Mouse (Mus musculus) liver, embryonic 15.5 days (tissue): ENCODE data around the gene Nin. TPM values are rescaled to one million over a fixed set of nuclear protein-coding genes. Genes with fewer than 3 reads are reported as not detected.

Source experiments
- ATAC-seq: fragments of 200-750 bp; cut with Nextera tagmentation; 2 replicates; pipeline ENCODE4 v1.8.0; 2017; ENCODE audit warnings: moderate number of reproducible peaks, mild to moderate bottlenecking, moderate library complexity; ENCODE audit not compliant: insufficient read depth
- H3K27ac ChIP-seq: fragments of 300-500 bp; sonication (generic); replicated peaks from 2 replicates; pipeline ENCODE4 v1.5.1; 2015; ENCODE audit warnings: mild to moderate bottlenecking, inconsistent platforms
- H3K27me3 ChIP-seq: fragments of 300-500 bp; sonication (generic); 2 replicates; pipeline ENCODE4 v1.6.1; 2015; ENCODE audit warnings: mild to moderate bottlenecking, inconsistent platforms
- H3K36me3 ChIP-seq: fragments of 300-500 bp; sonication (generic); replicated peaks from 2 replicates; pipeline ENCODE4 v1.6.1; 2015; ENCODE audit warnings: moderate library complexity, mild to moderate bottlenecking, inconsistent platforms
- H3K4me1 ChIP-seq: fragments of 300-500 bp; sonication (generic); replicated peaks from 2 replicates; pipeline ENCODE4 v1.6.1; 2015; ENCODE audit warnings: inconsistent platforms
- H3K4me2 ChIP-seq: fragments of 300-500 bp; sonication (generic); 2 replicates; pipeline ENCODE4 v1.6.1; 2015; ENCODE audit warnings: moderate library complexity, mild to moderate bottlenecking, inconsistent platforms
- H3K4me3 ChIP-seq: fragments of 300-500 bp; sonication (generic); replicated peaks from 2 replicates; pipeline ENCODE4 v1.5.1; 2015; ENCODE audit warnings: mild to moderate bottlenecking, inconsistent platforms
- H3K9ac ChIP-seq: fragments of 300-500 bp; sonication (generic); 2 replicates; pipeline ENCODE4 v1.6.1; 2015; ENCODE audit warnings: moderate library complexity, mild to moderate bottlenecking, inconsistent platforms
- H3K9me3 ChIP-seq: fragments of 300-500 bp; sonication (generic); replicated peaks from 2 replicates; pipeline ENCODE4 v1.6.1; 2016; ENCODE audit warnings: inconsistent platforms
- WGBS: fragments of 180-500 bp; shearing (Covaris S2); methylation state at CpG from one replicate; pipeline ENCODE4 v1.1.7; 2015; ENCODE audit warnings: mixed read lengths; ENCODE audit not compliant: insufficient replicate concordance; 5-methylcytosine and 5-hydroxymethylcytosine counted together
- polyA plus RNA-seq: library from polyadenylated mRNA; unstranded; fragments of >200 nt; fragmentation: Nextera tagmentation; extraction: Ambion mirVana; gene quantifications from 2 replicates; pipeline ENCODE4 v1.2.1, GENCODE M21; 2015

The Nin gene
- polyA plus RNA-seq, 1 experiment from 2014 or later: 3.0 TPM

DNA sequence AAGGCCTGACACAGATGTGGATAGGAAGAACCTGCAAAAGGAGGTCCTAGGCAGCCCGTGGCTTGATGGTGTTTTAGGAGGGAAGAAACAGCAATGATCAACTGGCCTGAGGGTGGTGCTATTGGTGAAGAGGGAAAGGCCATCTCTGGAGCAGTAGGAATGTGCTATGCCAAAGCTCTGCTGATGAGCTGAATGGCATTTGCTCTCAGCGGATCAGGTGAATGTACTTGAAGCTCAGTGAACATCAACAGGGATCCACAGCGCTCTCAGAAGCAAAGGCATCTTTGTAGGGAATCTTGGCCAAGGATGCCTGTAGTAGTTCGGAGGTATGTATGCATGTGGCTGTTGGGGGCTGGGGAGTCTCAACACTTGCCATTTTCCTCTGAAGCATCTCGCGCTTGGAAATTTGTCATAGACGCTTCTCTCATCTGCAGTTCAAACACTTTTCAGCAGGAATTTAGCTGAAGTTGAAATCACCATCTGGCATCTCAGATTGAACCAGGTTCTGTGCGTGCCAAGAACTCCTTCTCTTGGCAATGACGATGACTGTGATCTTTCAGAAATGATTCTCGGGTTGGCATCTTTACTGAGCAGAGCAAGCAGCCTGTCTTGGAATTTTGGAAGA lies 5.3 kb upstream of the Nin start:
- 70% methylated on average over 10 of the region's 10 CpGs for WGBS
- no peak overlapping the region for H3K9ac ChIP-seq
- ATAC-seq: no peak
- peaks cover 14% of the 10 kb centered on the region for H3K27me3 ChIP-seq
- no peak overlapping the region for H3K4me2 ChIP-seq
- H3K4me1 ChIP-seq: no peaks in the 10 kb centered on the region
- no peak overlapping the region for H3K4me3 ChIP-seq
- H3K9me3 ChIP-seq: no peaks in the 10 kb centered on the region
- no peak overlapping the region for H3K27ac ChIP-seq
- H3K36me3 ChIP-seq: no peaks in the 10 kb centered on the region

DNA sequence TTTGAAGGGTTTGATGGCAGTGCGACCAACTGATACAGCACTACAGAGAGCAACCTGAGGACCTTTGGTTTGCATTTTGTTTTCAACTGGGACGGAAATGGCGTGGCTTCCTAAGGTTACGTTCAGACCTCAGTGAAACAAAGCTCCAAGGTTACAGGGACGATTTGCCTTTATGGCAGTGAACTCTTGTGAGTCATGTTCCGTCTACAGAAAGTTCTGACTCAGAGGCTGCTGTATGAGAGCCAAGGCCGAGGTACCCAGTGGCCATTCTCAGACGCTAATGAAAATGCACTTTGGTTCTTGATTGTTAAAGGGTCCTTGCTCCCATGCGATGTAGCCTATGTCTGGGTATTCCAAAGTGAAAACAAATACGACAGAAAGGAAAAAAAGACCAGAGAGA lies 3.6 kb upstream of the Nin start:
- 66% methylated on average over 10 of the region's 10 CpGs for WGBS
- Histone ChIP-seq H3K9ac (no peak overlapping the region), H3K4me3 (no peak overlapping the region), H3K4me2 (no peak overlapping the region), H3K9me3 (no peaks in the 10 kb centered on the region), H3K27ac (no peak overlapping the region), H3K4me1 (no peaks in the 10 kb centered on the region; the same call in 1 of the 2 replicates), H3K36me3 (no peaks in the 10 kb centered on the region), H3K27me3 (peaks cover 29% of the 10 kb centered on the region)
- ATAC-seq: no peak

DNA sequence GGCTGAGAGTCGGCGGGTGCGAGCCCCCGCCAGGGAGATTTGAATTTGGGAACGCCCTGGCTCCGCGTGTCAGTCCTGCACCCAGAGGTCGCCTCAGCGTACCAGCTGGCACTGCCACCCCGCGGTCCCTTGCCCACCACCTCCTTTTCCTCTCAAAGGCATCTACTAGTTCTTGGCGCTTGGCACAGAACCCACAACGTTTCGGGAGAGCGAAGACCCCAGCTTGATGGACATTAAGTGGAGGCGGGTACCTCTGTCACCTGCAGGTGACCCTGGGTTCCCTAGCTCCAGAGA lies 1.5 kb downstream of the Nin start:
- H3K9me3 ChIP-seq: no peaks in the 10 kb centered on the region
- peak overlapping the region; percentile 66 for H3K4me3 ChIP-seq
- no peaks in the 10 kb centered on the region for H3K36me3 ChIP-seq
- H3K27ac ChIP-seq: no peak overlapping the region
- peaks cover 23% of the 10 kb centered on the region for H3K4me1 ChIP-seq
- ATAC-seq: no peak
- H3K9ac ChIP-seq: peak overlapping the region; percentile 65; the same call in 1 of the 2 replicates
- WGBS: 3% methylated on average over 16 of the region's 16 CpGs
- peak overlapping the region; percentile 94 for H3K4me2 ChIP-seq
- peaks cover 58% of the 10 kb centered on the region for H3K27me3 ChIP-seq

DNA sequence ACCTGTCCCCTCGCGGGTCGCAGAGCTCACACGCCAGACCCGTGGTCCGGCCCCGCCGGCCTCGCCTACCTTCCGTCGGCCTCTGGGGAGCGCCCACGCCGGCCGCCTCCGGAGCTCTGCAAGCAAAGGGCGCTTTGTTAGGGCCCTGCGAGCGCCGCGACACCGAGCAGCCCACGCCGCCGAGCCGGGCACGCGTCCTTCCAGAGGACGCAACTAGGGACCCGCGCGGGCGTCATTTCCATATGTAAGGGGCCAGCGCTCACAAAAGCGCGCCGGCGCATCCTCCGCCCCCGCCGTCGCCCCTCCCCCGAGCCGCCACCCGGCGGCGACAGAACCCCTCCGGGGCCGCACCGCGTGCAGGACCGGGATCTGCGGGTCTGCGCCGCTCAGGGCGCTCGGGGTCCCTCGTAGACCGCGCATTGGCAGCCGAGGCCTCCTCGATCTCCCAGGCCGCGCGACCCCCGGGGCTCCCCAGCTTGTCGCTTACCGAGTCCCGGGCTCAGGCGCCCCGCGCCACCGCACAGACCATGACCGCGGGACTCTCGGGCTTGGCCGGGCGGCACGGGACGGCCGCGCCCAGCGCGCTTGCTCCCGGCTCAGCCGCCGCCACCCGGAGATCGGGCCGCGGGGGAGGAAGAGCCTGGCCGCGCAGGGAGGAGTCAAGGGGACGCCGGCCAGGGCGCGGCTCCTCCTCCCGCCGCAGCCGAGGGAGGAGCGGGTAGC lies 2.0 kb downstream of the Nin start:
- Histone ChIP-seq H3K4me3 (peak overlapping the region; percentile 66), H3K4me2 (peak overlapping the region; percentile 94), H3K27ac (peak overlapping the region; percentile 67), H3K9ac (peak overlapping the region; percentile 65), H3K9me3 (no peaks in the 10 kb centered on the region), H3K27me3 (peaks cover 58% of the 10 kb centered on the region), H3K4me1 (peaks cover 23% of the 10 kb centered on the region), H3K36me3 (no peaks in the 10 kb centered on the region)
- ATAC-seq: peak; percentile 87
- under 1% methylated on average over 96 of the region's 101 CpGs for WGBS

DNA sequence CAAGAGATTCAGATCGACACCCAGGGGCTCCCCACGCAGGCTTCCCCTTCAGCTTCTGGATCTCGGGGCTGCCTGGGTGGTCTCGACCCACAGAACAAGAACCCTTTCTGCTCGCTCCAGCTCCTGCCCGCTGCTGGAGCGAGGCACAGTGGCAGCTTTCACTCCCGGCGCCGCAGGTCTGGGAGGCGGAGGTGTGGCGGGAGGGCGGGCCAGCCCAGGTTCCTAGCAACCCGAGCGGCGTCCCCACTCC lies 2.5 kb downstream of the Nin start:
- Histone ChIP-seq H3K4me2 (peak overlapping the region; percentile 94), H3K9me3 (no peaks in the 10 kb centered on the region), H3K27me3 (peaks cover 58% of the 10 kb centered on the region), H3K4me1 (peaks cover 26% of the 10 kb centered on the region), H3K4me3 (peak overlapping the region; percentile 66), H3K27ac (peak overlapping the region; percentile 67; the same call in 1 of the 2 replicates), H3K36me3 (no peaks in the 10 kb centered on the region), H3K9ac (peak overlapping the region; percentile 65)
- WGBS: under 1% methylated on average over 16 of the region's 16 CpGs
- ATAC-seq: peak; percentile 47

DNA sequence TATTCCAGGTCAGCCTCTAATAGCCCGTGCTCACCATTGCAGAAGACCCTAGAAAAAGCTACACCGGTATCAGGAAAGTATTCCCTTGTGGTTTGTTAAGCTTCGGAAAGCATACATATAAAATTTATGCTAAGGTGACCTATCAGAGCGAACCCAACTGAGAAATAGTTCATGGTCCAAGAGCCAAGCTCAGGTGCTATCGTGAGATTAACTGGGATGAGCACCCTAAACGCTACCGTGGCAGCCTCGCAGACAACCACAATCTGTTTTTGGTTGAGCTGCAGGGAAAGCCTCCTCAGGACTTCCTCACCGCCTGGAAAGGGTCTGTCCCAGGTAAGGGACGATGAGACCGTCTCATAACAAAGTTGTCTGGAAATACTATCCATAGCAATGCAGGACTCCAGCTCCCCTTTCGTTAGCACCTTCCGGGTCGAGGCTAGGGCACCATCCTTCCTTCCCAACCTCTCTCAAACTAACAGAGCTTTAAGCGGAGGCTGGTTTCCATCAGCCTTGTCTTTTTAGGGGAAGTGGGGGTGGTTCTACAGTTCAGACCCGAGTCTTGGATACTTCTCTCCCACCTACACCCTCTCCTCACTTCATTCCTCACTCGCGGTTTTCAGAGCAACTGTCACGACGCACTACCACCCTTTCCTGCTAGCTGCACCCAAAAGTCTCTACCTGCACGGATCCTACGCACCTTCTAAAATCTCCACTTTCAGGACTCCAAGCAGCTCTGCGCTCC lies 3.0 kb downstream of the Nin start:
- peaks cover 27% of the 10 kb centered on the region for H3K4me1 ChIP-seq
- no peak for ATAC-seq
- H3K27ac ChIP-seq: peak overlapping the region; percentile 67; the same call in 1 of the 2 replicates
- H3K4me3 ChIP-seq: peak overlapping the region; percentile 66
- WGBS: 9% methylated on average over 23 of the region's 23 CpGs
- no peaks in the 10 kb centered on the region for H3K9me3 ChIP-seq
- H3K36me3 ChIP-seq: no peaks in the 10 kb centered on the region
- peak overlapping the region; percentile 65 for H3K9ac ChIP-seq
- peak overlapping the region; percentile 94 for H3K4me2 ChIP-seq
- peaks cover 55% of the 10 kb centered on the region for H3K27me3 ChIP-seq

DNA sequence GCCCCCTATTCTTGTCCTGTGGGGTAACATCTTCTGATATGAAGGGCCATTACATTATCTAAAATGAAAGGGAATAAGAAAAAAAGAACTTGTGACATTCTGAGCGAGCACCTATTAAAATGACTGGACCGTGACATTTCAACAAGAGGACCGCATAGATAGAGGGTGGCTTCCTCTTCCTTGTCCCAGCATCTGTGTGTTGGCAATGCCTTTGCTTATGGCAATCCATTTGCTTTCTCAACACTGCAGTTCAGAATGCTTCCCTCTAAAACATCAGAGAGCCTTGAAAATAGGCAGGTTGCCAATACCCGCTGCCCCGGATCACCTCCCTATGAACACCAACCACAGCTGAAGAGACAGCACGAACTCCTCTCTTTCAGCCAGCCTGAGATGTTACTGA lies 3.6 kb downstream of the Nin start:
- Histone ChIP-seq H3K27me3 (peaks cover 52% of the 10 kb centered on the region), H3K27ac (no peak overlapping the region), H3K4me2 (peak overlapping the region; percentile 94), H3K36me3 (no peaks in the 10 kb centered on the region), H3K9me3 (no peaks in the 10 kb centered on the region), H3K4me1 (peaks cover 30% of the 10 kb centered on the region), H3K4me3 (peak overlapping the region; percentile 66), H3K9ac (no peak overlapping the region)
- 50% methylated on average over 6 of the region's 6 CpGs for WGBS
- ATAC-seq: no peak

DNA sequence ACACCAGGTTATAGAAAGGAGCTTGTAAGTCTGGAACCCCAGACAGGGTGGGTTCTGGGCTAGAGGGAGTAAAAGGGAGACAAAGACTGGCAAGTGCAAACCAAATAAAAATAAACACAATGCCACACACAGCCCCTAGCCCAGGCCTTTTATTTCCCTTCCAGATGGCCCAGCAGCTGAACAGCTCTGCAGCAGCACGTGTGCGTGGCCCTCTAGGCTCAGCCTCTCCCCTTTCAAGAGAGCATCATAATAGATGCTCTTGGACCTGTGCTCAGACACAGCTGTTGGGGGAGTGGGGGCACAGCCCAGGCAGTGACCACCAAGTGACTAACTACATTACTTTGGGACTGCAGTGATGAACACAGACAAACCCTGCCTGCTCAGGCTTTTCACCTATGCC lies 5.4 kb downstream of the Nin start:
- no peak overlapping the region for H3K9ac ChIP-seq
- H3K27ac ChIP-seq: no peak overlapping the region
- H3K4me1 ChIP-seq: peaks cover 37% of the 10 kb centered on the region
- WGBS: 68% methylated on average over 2 of the region's 2 CpGs
- no peak overlapping the region for H3K4me3 ChIP-seq
- ATAC-seq: no peak
- no peak overlapping the region; the same call in 1 of the 2 replicates for H3K4me2 ChIP-seq
- no peaks in the 10 kb centered on the region for H3K9me3 ChIP-seq
- H3K27me3 ChIP-seq: peaks cover 37% of the 10 kb centered on the region
- no peaks in the 10 kb centered on the region for H3K36me3 ChIP-seq

DNA sequence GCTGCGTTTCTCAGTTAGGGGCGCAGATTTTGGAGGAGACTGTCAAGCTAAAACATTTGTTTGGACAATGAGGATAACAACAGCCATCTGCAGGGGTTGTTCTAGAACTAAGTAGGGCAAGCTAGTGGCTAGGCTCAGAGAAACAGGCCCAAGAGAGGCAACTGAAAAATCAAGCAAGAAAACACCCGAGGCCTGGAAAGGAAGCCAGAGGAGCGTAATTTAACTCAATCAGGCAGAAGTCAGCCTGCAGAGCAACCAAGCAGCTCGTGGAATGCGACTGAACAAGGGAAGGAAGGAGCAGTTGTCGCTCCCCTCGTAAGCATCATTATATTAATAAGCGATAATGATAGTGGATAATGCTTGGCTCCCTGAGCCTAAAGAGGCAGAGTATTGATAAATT lies 7.0 kb downstream of the Nin start:
- Histone ChIP-seq H3K36me3 (no peaks in the 10 kb centered on the region), H3K27ac (no peak overlapping the region), H3K4me2 (no peak overlapping the region), H3K27me3 (peaks cover 22% of the 10 kb centered on the region), H3K4me3 (no peak overlapping the region), H3K4me1 (peaks cover 37% of the 10 kb centered on the region), H3K9ac (no peak overlapping the region), H3K9me3 (no peaks in the 10 kb centered on the region)
- no peak for ATAC-seq
- WGBS: 70% methylated on average over 9 of the region's 9 CpGs

DNA sequence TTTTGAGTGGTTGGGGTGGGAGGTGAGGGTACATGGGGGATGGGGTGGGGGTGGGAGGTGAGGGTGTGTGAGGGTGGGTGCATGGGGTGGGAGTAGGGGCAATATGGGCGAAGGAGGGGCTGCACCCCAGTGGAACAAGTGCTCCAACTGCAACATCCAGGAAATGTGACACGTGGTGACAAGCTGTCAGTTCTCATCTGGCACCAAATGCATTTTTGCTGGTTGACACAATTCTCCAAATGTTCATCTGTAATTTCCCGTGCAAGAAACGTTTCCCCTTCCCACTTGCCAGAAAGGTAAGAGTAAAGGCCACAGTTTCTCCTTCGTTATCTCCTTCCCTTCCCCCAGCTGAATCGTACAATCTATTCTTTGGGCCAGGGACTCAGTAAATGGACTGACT lies 7.6 kb downstream of the Nin start:
- Histone ChIP-seq H3K9ac (no peak overlapping the region), H3K4me2 (no peak overlapping the region), H3K27me3 (peaks cover 16% of the 10 kb centered on the region), H3K9me3 (no peaks in the 10 kb centered on the region), H3K36me3 (no peaks in the 10 kb centered on the region), H3K27ac (no peak overlapping the region), H3K4me3 (no peak overlapping the region), H3K4me1 (peaks cover 30% of the 10 kb centered on the region)
- no peak for ATAC-seq
- WGBS: 48% methylated on average over 6 of the region's 6 CpGs

DNA sequence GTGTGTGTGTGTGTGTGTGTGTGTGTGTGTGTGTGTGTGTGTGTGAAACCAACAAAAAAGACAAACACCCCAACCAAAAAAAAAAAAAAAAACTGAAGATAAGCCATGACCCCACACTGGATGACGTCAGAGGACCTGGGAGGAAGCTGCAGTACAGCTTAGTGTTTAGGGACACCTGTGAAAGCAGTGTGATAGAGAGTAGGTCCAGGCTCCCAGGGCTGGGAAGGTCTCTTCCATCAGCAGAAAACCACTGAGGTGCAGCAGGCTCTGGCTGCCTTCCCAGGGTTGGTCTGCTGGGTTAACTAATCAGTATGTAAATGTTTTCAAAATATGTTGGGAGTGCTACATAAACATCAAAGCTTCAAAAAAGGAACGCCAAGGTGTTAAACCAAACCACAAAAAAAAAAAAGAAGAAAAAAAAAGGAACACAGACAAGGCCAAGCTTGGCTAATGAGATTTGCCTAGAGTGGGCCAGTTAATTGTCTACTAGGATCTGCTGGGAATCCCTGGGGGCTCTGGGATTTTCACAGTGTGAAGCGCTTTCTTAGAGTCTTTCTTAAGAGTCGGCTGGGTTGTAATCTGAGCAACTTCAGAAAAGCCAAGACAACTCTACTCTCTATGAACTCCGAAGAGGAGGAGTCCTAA lies 8.6 kb downstream of the Nin start:
- WGBS: 40% methylated on average over 5 of the region's 5 CpGs
- Histone ChIP-seq H3K9ac (no peak overlapping the region), H3K4me2 (no peak overlapping the region), H3K4me1 (peaks cover 21% of the 10 kb centered on the region), H3K27me3 (peaks cover 6% of the 10 kb centered on the region), H3K27ac (no peak overlapping the region), H3K36me3 (no peaks in the 10 kb centered on the region), H3K9me3 (no peaks in the 10 kb centered on the region), H3K4me3 (no peak overlapping the region)
- no peak for ATAC-seq
